Mouse (Mus musculus): ENCODE data around the gene Me1.

- TF ChIP-seq CTCF (IDR thresholded peaks at IDR 0.05; ENCODE audit: borderline replicate concordance, insufficient read depth, low read depth, low read length) (no peak), POLR2A (IDR thresholded peaks at IDR 0.05; ENCODE audit: borderline replicate concordance, insufficient read depth, low read length) (no peak)
These were observed 66.4 kb downstream of the Me1 start for GRCm38 (mm10) chr9:86629379-86629778.

All from cerebellum, adult 2 months (tissue).